Mouse (Mus musculus): ENCODE measurements around the gene Gm5725.
"Not testable (repeated sequence)": the region's sequence is repeated elsewhere in the genome, so short reads cannot be mapped to it uniquely, and the experiment has no call there.

Gene Gm5725

GRCm38 (mm10) chr7:21844167-21844566 lies at the start of gene Gm5725:
Gene Gm5725, minus strand, starts transcription at chr7:21844267.
- not testable (repeated sequence) for DNase-seq (ENCODE audit: low spot score in 2 of 2)

DNA sequence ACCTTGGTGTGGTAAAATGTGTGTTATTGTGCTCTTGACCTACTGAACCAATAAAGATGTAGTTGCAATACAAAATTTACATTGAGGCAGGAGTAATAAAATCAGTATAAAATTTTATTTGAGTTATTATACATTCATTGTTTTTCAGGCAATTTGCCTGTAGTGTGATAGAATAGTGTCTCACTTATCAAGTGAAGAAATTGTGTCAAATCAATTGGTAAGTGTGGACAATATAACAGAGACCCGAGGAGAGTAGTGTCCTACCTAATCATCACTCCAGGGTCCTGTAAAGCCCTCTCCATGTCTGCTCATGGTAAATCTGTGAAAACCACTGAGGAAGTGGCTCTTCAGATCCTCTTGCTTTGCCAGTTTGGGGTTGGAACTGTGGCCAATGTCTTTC lies 12.0 kb downstream of the Gm5725 start, which contains the start of gene Vmn1r135:
TSS of gene Vmn1r135 (plus strand) at position 301 of the 400 bp plus-strand sequence.
- not testable (repeated sequence) for DNase-seq (ENCODE audit: low spot score in 2 of 2)

GRCm38 (mm10) chr7:21796628-21797027 lies 47.4 kb downstream of the Gm5725 start, which contains the start of gene Gm4177:
Gene Gm4177, minus strand, starts transcription at chr7:21796728.
- not testable (repeated sequence) for DNase-seq (ENCODE audit: low spot score in 2 of 2)

All from spleen, postnatal 10 days (tissue).